Mouse (Mus musculus) stomach, embryonic 16.5 days (tissue): ENCODE measurements around the gene Pdlim1. TPM values are rescaled to one million over a fixed set of nuclear protein-coding genes. Genes with fewer than 3 reads are reported as not detected.
"Not testable (repeated sequence)": the region's sequence is repeated elsewhere in the genome, so short reads cannot be mapped to it uniquely, and the experiment has no call there.

Experiments used
- ATAC-seq: fragments of 200-750 bp; cut with Nextera tagmentation; 2 replicates; pipeline ENCODE4 v1.8.0; 2017; ENCODE audit warnings: moderate number of reproducible peaks, moderate TSS enrichment; ENCODE audit not compliant: insufficient read depth, low FRiP score
- H3K27ac ChIP-seq: fragments of 300-500 bp; sonication (generic); 2 replicates; pipeline ENCODE4 v1.5.1; 2014; ENCODE audit warnings: low read length
- H3K27me3 ChIP-seq: fragments of 300-500 bp; sonication (generic); 2 replicates; pipeline ENCODE4 v1.6.1; 2014; ENCODE audit warnings: low read length, control low read depth, mixed read lengths; ENCODE audit not compliant: control insufficient read depth, insufficient read depth
- H3K36me3 ChIP-seq: fragments of 300-500 bp; sonication (generic); 2 replicates; pipeline ENCODE4 v1.6.1; 2014; ENCODE audit warnings: low read length; ENCODE audit not compliant: control insufficient read depth, insufficient read depth
- H3K4me1 ChIP-seq: fragments of 300-500 bp; sonication (generic); 2 replicates; pipeline ENCODE4 v1.6.1; 2014; ENCODE audit warnings: low read length, control low read depth, mixed read lengths; ENCODE audit not compliant: control insufficient read depth, insufficient read depth
- H3K4me2 ChIP-seq: fragments of 300-500 bp; sonication (generic); 2 replicates; pipeline ENCODE4 v1.6.1; 2014; ENCODE audit warnings: low read depth, low read length, mixed read lengths
- H3K4me3 ChIP-seq: fragments of 300-500 bp; sonication (generic); replicated peaks from 2 replicates; pipeline ENCODE4 v1.5.1; 2014; ENCODE audit warnings: mild to moderate bottlenecking, low read length
- H3K9ac ChIP-seq: fragments of 300-500 bp; sonication (generic); 2 replicates; pipeline ENCODE4 v1.6.1; 2014; ENCODE audit warnings: low read length
- H3K9me3 ChIP-seq: fragments of 300-500 bp; sonication (generic); replicated peaks from 2 replicates; pipeline ENCODE4 v1.6.1; 2016; ENCODE audit warnings: low read length, control low read depth; ENCODE audit not compliant: control insufficient read depth
- WGBS: fragments of 180-500 bp; shearing (Covaris S2); extraction: QIAGEN DNeasy Blood & Tissue Kit; methylation state at CpG from one replicate; pipeline ENCODE4 v1.1.7; 2014; 5-methylcytosine and 5-hydroxymethylcytosine counted together
- polyA plus RNA-seq: library from polyadenylated mRNA; unstranded; fragments of >200 nt; fragmentation: Nextera tagmentation; extraction: Ambion mirVana; gene quantifications from 2 replicates; pipeline ENCODE4 v1.2.1, GENCODE M21; 2015

Gene Pdlim1
- polyA plus RNA-seq, 1 experiment from 2014 or later = 243 TPM

GRCm38 (mm10) chr19:40222307-40222706 is 49.3 kb downstream of the Pdlim1 start:
- not testable (repeated sequence) for H3K27ac ChIP-seq, H3K9me3 ChIP-seq, H3K4me2 ChIP-seq, H3K27me3 ChIP-seq, H3K4me3 ChIP-seq, H3K9ac ChIP-seq, H3K36me3 ChIP-seq, ATAC-seq, H3K4me1 ChIP-seq
- 91% methylated on average over 9 of the region's 9 CpGs for WGBS

GRCm38 (mm10) chr19:40220878-40221277 is 50.8 kb downstream of the Pdlim1 start:
- ATAC-seq = no peak
- WGBS = 57% methylated on average over 5 of the region's 5 CpGs
- H3K9me3 ChIP-seq = no peaks in the 10 kb centered on the region

GRCm38 (mm10) chr19:40202947-40203346 is 68.7 kb downstream of the Pdlim1 start:
- not testable (repeated sequence) for H3K9ac ChIP-seq, H3K9me3 ChIP-seq, H3K4me2 ChIP-seq, ATAC-seq, H3K4me1 ChIP-seq, H3K4me3 ChIP-seq, H3K27ac ChIP-seq, H3K27me3 ChIP-seq, H3K36me3 ChIP-seq
- 73% methylated on average over 4 of the region's 4 CpGs for WGBS

More at GRCm38 (mm10) chr19:40220878-40221277, 50.8 kb downstream of the Pdlim1 start:
- Histone ChIP-seq H3K27me3 (no peaks in the 10 kb centered on the region), H3K4me3 (no peak overlapping the region), H3K27ac (no peak overlapping the region), H3K4me1 (no peaks in the 10 kb centered on the region), H3K9ac (no peak overlapping the region), H3K4me2 (no peak overlapping the region), H3K36me3 (no peaks in the 10 kb centered on the region)

GRCm38 (mm10) chr19:40190596-40190995 is 81.0 kb downstream of the Pdlim1 start:
- Histone ChIP-seq H3K9me3 (no peaks in the 10 kb centered on the region), H3K9ac (no peak overlapping the region), H3K27ac (no peak overlapping the region), H3K36me3 (no peaks in the 10 kb centered on the region), H3K4me2 (no peak overlapping the region), H3K4me1 (no peaks in the 10 kb centered on the region), H3K27me3 (no peaks in the 10 kb centered on the region), H3K4me3 (no peak overlapping the region)
- ATAC-seq = no peak
- 91% methylated on average over 10 of the region's 10 CpGs for WGBS

GRCm38 (mm10) chr19:40187160-40187559 is 84.5 kb downstream of the Pdlim1 start, which contains the start of gene Cyp2c70:
Gene Cyp2c70 (minus strand): TSS chr19:40187333.
- no peak within 1 kb of the TSS for H3K4me3 ChIP-seq
- ATAC-seq = no peak
- WGBS = 30% methylated on average over 5 of the region's 5 CpGs
- no peak within 1 kb of the TSS for H3K9ac ChIP-seq
- H3K4me1 ChIP-seq = no peaks in the 10 kb centered on the region
- H3K27me3 ChIP-seq = no peaks in the 10 kb centered on the region
- H3K4me2 ChIP-seq = no peak within 1 kb of the TSS
- no peak within 1 kb of the TSS for H3K27ac ChIP-seq
- no peaks in the 10 kb centered on the region for H3K36me3 ChIP-seq
- no peaks in the 10 kb centered on the region for H3K9me3 ChIP-seq

- 89% methylated on average over 5 of the region's 5 CpGs for WGBS
- Histone ChIP-seq H3K4me3 (no peak overlapping the region), H3K4me1 (no peaks in the 10 kb centered on the region), H3K27me3 (no peaks in the 10 kb centered on the region), H3K9ac (no peak overlapping the region), H3K27ac (no peak overlapping the region), H3K4me2 (no peak overlapping the region), H3K9me3 (no peaks in the 10 kb centered on the region), H3K36me3 (no peaks in the 10 kb centered on the region)
- no peak for ATAC-seq
Measured at GRCm38 (mm10) chr19:40183600-40183999, 88.0 kb downstream of the Pdlim1 start.

- Histone ChIP-seq H3K4me2 (no peak overlapping the region), H3K27me3 (no peaks in the 10 kb centered on the region), H3K4me1 (no peaks in the 10 kb centered on the region; the same call in 1 of the 2 replicates), H3K9me3 (no peaks in the 10 kb centered on the region), H3K36me3 (no peaks in the 10 kb centered on the region), H3K27ac (no peak overlapping the region), H3K4me3 (no peak overlapping the region), H3K9ac (no peak overlapping the region)
- 64% methylated on average over 4 of the region's 4 CpGs for WGBS
- ATAC-seq = no peak
Measured at GRCm38 (mm10) chr19:40178311-40178710, 93.3 kb downstream of the Pdlim1 start.

Other genes starting within 250 kb of the Pdlim1 start
- gene Cyp2c54, start 198.0 kb downstream of the Pdlim1 start, polyA plus RNA-seq = not detected in 2 replicates
- not detected in 2 replicates for gene Cyp2c50, start 182.2 kb downstream of the Pdlim1 start, polyA plus RNA-seq
- gene Cyp2c70, start 84.5 kb downstream of the Pdlim1 start, polyA plus RNA-seq = 2.7 and 3.2 TPM in 2 replicates
- gene Sorbs1, start 241.9 kb upstream of the Pdlim1 start, polyA plus RNA-seq = 106 and 114 TPM in 2 replicates